Mouse (Mus musculus) heart, postnatal 14 days (tissue): Measurements from ENCODE around the gene Pidd1. TPM values are rescaled to one million over a fixed set of nuclear protein-coding genes. Genes with fewer than 3 reads are reported as not detected.
A peak's percentile ranks its signal among the peaks of the same experiment; 100 is the strongest.

Experiments
- DNase-seq, 2 experiments: peaks; one replicate each; pipeline ENCODE4 v3.0.0; 2021 to 2022
- intact Hi-C: fragments of 180-260 bp; cut with DNase I; formaldehyde crosslinking; loops from one replicate; pipeline ENCODE4 v1.15.1; 2025
- total RNA-seq, 2 experiments: library from RNA; stranded (reverse); gene quantifications; 2 replicates each; pipeline ENCODE4 v1.2.3; 2021

Gene Pidd1
- total RNA-seq, 2 experiments from 2014 or later, result 1.1 to 1.2 TPM

DNA sequence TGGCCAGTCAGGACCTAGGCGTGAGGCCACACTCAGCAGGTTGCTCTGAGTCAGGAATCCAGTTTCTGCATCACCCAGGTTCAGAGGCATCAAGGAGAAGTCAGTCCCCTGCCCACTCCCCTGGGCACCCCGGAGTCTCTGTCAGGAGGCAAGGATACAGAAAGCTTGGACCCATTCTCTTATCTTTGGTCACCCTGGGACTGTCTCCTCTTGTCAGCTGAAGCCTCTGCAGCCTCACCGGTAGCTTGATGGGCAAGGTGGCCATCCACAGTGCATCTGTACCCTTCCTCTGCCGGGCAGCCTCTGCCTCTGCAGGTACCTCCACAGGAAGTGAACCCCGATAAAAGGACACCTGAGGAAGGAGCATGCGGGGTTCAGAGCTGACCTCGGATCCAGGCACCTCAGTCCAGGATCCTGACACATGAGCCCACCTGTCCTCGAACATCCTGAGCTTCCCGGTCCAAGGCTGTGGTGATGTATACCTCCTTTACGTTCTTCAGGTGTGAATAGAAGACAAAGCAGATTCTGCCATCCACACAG is 4.6 kb downstream of the Pidd1 start:
- no peak for DNase-seq
- intact Hi-C loops, result no loop called here

DNA sequence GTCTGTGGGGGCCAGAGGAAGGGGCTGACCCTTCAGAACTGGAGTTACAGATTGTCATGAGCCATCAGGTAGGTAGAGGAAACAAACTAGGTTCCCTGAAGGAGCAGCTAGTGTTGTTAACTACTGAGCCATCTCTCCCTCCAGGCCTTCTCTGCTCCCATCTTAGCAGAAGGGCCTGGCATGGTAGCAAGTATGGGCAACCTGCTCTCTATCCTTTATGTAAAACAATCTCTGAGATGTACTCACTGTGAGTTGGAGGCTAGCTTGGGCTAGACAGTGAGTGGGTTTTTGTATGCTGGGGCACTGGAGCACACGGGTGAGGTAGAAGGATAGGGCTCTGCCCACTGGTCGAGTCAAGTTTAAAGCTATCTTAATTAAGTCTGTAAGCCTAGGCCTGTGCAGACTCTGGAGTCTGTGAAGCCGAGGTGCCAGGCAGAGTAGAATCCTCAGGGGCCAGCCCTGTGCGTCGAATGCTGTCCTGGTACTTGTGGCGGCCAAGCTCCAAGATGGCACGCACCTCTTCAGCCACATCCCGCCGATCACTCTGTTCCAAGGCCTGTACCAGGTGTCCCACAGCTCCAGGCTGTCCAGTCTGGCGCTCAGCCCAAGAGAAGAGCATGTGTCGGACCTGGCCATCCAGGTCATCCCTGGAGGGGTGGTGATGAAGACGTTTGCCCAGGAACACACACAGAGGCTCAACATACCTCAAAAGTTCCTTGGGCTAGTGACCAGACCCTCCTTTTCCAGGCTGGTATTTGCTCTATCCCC is 5.4 kb downstream of the Pidd1 start:
- intact Hi-C loops, result no loop called here
- no peak for DNase-seq

DNA sequence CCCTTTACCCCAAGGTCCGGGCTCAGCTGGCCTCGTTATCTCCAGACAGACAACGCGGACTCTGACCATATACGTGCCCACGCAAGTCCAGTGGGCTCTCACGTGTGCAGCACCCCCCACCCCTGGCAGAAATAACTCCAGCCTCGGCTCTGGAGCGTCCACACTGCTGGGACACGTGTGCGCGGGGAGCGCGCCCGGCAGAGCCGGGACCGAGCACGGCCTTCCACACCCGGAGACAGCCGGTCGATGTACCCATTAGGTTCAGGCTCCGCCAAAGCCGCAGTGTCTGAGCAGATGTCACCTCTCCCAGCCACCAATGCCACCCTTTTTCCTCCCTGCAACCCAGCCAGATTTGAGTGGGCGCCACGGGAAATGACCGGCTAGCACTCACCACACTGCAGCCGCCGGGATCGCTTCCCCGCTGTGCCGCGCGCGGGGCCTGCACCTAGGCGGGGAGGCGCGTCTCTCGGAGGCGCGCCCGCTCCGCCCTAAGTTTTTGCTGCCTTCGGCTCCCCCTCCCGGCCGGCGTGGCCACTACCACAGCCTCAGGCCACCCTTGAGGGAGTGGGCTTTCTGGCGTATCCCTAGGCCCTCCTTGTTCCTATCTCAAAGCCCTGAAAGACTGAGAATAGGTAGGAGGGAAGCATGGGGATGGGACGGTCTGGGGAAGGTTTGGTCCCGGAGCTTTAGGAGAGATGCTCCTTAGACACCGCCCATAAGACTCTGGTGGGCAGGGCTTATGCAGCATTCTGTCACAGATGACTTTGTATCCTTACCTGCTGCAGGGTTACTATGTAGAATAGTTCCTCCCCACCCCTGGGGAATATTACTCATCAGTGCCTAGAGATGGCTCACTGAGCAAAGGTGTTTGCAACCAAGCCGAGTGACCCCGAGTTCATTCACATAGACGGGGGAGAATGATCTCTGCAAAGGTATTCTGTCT is 6.4 kb downstream of the Pidd1 start, which contains the start of gene Slc25a22:
TSS of gene Slc25a22 (minus strand) at position 715 of the 943 bp plus-strand sequence.
- peak; percentile 87 to 89 for DNase-seq
- intact Hi-C loops, result loop anchor here (1.0 kb wide), 1 partner anchor 28 kb away; no protein-coding TSS in a partner anchor

DNA sequence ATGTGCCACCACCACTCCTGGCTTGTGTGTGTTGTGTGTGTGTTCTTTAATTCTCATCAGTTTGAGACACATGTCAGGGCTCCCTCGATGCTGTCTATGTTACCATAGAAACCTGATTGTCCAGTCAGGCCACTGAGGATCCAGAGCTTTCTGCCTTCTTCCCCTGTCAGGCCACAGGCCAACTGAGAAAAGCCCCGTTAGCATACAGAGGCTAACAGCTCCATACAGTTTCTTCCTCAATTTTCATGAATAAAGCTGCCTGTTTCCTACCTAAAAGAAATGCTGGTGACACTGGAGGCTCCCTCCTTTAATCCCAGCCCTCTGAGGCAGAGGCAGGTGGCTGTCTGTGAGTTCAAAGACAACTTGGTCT is 7.3 kb downstream of the Pidd1 start:
- intact Hi-C loops, result no loop called here
- no peak for DNase-seq

DNA sequence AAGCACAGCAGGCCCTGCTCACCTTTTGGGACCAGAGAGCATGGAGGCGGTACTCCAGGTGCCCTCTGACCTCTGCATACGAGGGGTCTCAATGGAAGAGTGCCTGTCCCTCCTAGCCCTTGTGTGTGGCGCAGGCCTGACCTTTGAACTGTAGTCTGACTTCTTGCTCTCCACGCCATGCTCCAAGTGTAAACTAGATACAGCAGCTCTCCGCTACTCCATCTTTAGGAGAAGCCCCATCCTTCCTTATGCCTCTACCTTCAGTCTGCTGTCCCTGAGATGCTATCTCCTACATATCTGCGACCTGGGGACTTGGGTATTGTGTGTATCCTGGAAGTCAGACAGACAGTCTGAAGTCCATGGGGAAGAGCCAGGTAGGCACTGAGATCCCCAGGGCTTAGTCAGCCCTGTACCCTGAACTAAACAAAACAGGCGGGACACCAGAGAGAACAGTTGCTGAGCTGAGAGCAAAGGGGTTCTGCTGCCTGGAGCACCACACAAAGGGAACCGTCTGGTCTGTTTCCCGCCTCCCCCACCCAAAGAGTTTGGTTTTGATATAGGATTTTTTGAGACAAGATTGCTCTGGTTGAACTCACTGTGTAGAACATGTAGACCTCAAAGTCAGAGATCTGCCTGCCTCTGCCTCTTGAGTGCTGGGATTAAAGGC is 7.8 kb downstream of the Pidd1 start:
- no peak for DNase-seq

DNA sequence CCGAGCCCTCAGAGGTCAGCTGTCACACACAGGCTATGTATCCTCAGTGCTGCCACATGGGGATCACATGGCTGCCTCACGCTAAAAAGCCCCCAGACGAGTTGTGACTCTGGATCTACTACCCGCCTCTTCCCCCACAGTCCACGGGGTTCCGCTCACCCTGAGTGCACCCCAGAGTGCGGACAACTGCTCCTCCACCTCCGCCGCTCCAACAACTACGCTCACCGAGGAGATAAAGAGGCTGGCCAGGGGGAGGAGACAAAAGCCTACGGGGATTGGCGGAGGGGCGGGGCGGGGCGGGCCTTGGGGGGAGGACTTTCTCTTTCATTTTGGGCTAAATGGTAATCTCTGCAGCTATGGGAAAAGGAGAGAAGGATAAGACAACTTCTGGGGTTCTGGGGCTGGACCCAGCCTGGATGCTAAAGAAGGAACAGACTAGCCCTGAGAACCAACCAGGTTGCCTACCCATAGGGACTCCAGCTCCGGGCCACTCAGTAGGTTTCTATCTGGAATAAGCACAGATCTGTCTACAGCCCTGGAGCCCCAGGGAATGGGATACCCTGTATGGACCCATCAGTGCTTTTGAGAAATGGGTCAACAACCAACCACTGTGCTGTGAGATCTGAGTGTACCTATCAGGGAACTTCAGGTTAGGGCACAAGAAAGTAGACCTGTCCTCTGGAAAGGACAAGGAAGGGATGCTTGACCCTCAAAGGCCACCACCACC is 8.5 kb downstream of the Pidd1 start:
- intact Hi-C loops, result no loop called here
- DNase-seq, result peak; percentile 66 to 68

More for the DNA sequence above, 7.8 kb downstream of the Pidd1 start:
- intact Hi-C loops, result no loop called here

DNA sequence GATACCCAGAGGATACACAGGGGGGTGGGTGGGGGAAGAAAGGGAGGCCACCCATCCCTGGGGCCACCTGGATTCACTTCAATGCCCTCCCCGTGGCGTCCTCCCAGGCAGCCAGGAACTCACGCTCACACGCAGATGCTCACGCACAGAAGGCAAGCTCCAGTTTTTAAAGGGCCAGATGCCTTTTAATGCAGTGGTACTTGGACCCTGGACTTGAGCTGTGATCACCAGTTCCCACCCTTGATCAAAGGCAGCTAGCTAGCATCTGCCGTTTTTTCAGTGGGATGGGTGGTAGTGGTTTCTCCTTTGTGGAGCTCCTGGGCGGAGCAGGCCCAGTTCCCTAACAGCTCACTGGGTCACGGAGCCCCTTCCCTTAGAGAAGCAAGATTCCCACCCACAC is 9.4 kb downstream of the Pidd1 start:
- intact Hi-C loops, result no loop called here
- DNase-seq, result peak in 1 of 2 experiments; percentile 54

DNA sequence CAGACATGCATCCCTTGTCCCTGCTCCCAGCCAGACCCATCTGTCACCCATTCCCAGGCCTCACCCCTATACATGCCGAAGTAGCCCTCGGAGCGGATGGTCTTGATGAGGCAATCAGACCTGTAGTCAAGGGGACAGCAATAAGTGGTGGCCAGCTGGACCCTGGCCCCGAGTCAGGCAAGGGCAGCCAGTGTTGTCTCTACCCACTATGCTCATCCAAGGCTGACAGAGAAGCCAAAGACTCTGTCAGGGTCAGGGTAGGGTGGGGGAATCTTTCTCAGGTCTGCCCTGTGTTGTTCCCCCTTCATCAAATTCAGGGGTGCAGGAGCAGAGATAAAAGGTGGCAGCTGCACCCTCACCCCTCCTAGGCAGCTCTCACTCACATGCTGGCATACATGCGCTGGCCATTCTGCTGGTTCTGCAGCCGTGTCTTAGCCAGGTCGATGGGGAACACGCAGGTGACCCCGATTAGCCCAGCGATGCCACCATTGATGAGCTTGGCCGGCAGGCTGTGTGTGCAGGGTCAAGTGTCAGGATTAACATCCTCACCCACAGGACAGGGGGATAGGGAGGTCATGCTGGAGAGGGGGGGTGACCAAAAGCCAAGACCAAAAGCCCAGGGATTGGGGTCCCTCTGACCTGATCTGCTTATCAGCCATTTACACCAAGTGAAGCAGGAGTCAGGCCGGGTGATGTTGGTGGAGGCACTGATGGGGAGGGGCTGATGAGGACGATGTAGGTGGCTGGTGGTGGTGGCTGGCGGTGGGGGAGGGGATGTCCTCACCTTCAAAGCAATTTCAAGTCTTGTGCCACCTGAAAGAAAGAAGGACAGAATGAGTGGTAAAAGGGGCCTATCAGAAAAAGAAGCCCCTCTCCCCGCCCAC is 10.1 kb downstream of the Pidd1 start:
- DNase-seq, result no peak

DNA sequence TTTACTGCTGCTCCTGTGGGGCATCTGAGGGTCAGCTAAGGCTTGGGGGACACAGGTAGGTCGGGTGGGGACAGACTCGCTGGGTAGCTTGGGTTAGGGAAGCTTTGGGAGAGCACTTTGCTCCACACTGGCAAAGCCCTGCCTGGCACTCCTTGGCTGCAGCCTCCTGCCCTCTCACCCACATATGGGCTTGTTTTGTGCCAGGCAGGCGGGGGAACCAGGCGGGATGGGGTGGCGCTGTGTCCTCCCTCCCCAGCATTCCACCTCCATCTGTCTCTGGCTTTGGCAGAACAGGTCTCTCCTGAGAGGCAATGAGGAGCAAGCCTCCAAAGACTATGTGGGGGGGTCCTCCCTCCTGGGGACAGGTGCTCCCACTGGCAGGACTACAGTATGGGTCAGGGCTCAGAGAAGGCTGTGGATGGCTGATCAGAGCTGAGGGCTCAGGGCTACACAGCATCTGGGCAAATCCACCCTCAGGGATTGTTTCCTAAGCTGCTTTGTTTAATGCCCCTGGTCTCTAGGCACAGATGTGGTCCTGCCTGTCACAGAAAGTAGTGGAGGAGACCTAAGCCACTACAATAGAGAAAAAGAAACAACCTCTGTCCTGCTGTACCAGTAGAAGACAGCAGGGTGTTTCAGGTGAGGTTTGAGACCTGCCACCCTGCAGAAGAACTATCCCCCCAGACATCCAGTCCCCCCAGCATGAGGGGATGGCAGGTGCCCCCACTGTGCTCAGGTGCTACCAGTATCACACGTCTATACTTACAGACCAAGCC is 10.9 kb downstream of the Pidd1 start:
- intact Hi-C loops, result no loop called here
- peak; percentile 63 to 78 for DNase-seq

More for the DNA sequence above, 10.1 kb downstream of the Pidd1 start:
- intact Hi-C loops, result no loop called here

DNA sequence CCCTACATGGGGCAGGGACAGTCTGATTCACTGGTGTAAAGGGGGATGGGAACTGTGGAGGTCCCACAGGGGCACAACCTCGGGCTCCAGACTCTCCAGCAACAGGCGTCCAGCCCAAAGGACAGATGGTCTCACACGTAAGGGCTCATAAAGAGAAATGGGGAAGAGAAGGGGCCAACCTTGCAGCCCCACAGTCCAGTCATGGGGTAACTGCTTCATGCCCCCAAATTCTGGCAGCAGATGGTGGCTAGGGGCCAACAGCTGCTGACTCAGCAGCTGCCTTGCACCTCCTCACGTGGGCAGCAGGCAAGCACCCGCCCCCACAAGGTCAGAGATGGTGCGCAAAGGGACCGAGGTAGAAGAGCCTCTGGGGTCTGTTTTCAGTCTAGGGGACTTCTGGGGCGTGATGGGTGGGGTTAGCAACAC is 11.6 kb downstream of the Pidd1 start:
- DNase-seq, result peak in 1 of 2 experiments; percentile 74
- intact Hi-C loops, result no loop called here

DNA sequence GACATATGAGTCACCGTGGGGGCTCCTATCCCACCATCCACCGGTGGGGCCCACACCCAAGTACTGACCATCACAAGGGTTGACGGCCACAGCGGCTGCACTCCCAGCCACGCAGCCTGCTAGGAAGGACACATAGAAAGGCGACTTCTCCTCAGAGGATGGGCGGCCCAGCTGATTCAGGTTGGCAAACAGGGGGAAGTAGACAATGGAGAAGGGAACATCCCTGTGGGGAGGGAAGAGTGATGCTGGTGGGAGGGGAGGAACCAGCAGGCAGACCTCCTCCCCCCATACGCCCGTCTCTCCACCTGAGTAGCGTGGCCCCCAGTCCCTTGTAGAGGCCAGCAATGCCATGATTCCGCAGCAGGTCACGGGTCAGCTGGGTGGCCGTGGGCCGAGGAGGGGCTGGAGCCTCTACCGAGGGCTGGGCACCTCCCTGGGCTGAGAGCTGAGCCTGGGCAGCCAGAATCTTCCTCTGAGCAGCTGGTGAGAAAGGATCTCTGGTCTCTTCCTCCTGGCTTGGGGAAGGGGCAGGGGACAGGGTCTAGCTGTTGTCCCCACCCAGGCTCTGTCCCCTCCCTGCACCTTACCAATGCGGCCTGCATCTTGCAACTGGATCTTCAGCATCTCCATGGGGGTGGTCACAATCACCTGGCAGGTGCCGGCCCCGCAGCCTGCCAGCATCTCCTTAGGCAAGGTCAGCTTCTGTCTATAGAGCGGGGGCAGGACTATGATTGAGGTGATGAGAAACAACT is 12.2 kb downstream of the Pidd1 start:
- DNase-seq, result no peak
- intact Hi-C loops, result no loop called here

DNA sequence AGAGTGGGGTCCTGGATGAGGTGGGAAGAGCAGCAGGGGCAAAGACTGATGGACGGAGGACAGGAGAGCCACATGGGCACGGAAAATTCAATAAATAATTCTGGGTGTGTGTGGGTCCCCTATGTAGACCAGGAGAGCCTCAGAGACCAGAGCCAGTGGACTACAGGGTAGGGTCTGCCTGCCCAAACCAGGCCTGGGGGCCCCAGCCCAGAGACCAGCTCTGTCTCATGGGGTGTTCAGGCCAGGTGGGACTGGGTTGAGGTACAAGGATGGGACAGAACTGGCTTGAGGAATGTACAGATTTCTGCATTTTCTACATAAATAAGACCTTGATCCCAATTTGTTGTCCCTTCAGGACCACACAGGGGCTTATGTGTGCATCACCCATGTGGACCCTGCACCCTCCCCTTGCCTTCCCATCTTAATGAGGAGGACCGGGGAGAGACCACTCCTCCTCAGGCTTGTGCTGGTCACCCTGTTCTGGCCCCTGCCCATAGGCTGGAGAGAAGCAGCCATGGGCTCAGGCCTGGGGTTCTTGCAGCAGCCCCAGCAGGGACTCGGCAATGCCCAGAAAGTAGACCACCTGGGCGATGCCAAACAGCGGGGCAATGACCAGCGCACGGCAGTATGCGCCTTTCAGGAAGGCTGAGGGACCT is 13.1 kb downstream of the Pidd1 start:
- intact Hi-C loops, result no loop called here
- DNase-seq, result no peak

DNA sequence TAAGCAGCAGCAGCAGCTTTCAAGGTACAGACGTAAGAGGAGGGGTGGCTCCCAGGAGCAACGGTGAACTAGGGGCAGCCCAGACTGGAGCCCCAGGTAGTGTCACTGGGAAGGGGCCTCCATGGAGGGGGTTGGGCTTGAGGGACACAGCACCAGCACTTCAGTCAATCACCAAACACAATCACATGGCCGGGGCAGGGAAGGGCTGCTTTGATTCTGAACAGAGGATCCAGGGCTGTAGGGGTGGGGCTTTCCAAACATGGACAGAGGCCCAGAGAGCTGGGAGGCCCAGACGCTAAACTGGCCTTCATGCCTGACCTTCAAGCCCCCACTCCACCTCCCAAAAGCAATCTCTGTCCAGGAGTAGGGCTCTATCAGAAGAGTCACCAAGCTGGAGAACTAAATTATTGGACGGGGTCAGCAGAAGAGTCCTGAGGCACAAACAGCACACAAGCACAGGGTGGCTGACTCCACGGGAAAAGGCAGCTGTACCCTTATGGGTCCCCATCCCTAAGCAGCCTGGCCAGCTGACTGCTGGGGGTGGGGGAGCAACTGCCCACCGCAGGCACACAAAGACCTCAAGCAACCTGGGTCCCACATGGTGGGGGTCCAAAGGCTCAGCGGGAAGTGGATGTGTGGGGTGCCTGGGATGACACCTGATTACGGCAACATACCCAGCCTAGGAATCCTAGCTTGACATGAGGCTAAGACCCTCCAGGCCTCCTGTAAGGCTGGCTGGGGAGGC is 13.8 kb downstream of the Pidd1 start:
- no peak for DNase-seq
- intact Hi-C loops, result no loop called here

DNA sequence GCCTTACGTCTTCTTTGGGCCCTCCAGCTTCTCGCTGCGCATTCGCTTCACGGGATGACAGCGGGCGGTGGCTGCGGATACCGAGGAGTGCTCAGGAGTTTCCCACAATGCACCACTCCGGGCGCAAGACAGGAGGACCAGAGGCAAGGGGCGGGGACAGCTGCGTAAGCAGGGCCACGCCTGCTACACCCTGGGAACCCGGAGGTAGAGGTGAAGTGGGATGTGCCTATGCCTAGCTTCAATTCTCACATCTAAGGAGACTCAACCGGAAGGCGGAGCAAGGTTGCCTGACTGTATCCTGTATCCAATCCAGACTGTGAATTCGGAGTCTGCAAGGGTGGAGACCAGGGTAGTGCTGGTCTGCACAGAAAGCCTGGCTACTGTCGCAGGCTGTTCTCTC is 14.5 kb downstream of the Pidd1 start, which contains the start of gene Cend1:
TSS of gene Cend1 (minus strand) at position 182 of the 400 bp plus-strand sequence.
- intact Hi-C loops, result no loop called here
- peak; percentile 48 to 59 for DNase-seq

DNA sequence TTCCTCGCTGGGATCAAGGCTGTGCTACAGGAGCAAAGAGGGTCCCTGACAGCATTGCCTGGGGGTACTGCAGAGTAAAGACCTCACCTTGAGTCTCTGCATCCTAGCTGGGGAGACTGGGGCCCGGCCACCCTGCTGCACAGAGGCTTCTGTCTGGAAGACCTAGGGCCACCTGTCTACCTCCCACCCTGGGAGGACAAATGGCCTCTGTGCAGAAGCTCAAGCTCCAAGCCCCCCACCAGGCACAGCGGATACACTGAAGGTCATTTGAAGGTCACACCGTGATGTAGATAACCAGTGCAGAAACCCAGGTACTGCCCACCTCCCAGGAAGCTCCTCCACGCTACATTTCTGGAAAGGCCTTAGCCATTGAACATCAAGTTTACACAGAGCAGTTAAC is 15.1 kb downstream of the Pidd1 start:
- no peak for DNase-seq
- intact Hi-C loops, result no loop called here
